Mouse (Mus musculus) stomach, postnatal 0 days (tissue): ENCODE measurements at regions not wholly inside any gene's neighbourhood (a gene's known extent, or its start where the extent isn't known, plus 50 kb on each side); places are given as distances from the start of the nearest gene placed in this dataset.

Experiments used
- ATAC-seq: fragments of 200-750 bp; cut with Nextera tagmentation; 2 replicates; pipeline ENCODE4 v1.8.0; 2017; ENCODE audit not compliant: low FRiP score, low TSS enrichment
- DNase-seq: peaks from one replicate; pipeline ENCODE4 v3.0.0-alpha.2; 2016; ENCODE audit warnings: low spot score
- H3K27ac ChIP-seq: fragments of 300-500 bp; sonication (generic); replicated peaks from 2 replicates; pipeline ENCODE4 v1.5.1; 2014; ENCODE audit warnings: mild to moderate bottlenecking, control low read depth
- H3K27me3 ChIP-seq: fragments of 300-500 bp; sonication (generic); 2 replicates; pipeline ENCODE4 v1.6.1; 2014; ENCODE audit warnings: low read length; ENCODE audit not compliant: control insufficient read depth, insufficient read depth
- H3K36me3 ChIP-seq: fragments of 300-500 bp; sonication (generic); 2 replicates; pipeline ENCODE4 v1.6.1; 2014; ENCODE audit warnings: low read length, mixed read lengths; ENCODE audit not compliant: control insufficient read depth, insufficient read depth
- H3K4me1 ChIP-seq: fragments of 300-500 bp; sonication (generic); replicated peaks from 2 replicates; pipeline ENCODE4 v1.6.1; 2014; ENCODE audit warnings: antibody characterized with exemption; ENCODE audit not compliant: control insufficient read depth, insufficient read depth
- H3K4me2 ChIP-seq: fragments of 300-500 bp; sonication (generic); replicated peaks from 2 replicates; pipeline ENCODE4 v1.6.1; 2014; ENCODE audit warnings: low read depth, mild to moderate bottlenecking, control low read depth, moderate library complexity
- H3K4me3 ChIP-seq: fragments of 300-500 bp; sonication (generic); 2 replicates; pipeline ENCODE4 v1.5.1; 2014; ENCODE audit warnings: low read depth, low read length, control low read depth
- H3K9ac ChIP-seq: fragments of 300-500 bp; sonication (generic); 2 replicates; pipeline ENCODE4 v1.6.1; 2014; ENCODE audit warnings: mild to moderate bottlenecking, low read length, control low read depth, mixed read lengths
- H3K9me3 ChIP-seq: fragments of 300-500 bp; sonication (generic); 2 replicates; pipeline ENCODE4 v1.6.1; 2016; ENCODE audit warnings: low read length; ENCODE audit not compliant: control insufficient read depth
- CTCF ChIP-seq: IDR thresholded peaks from 2 replicates; pipeline ENCODE4 v1.5.1; 2016; ENCODE audit warnings: antibody characterized with exemption, low read depth, mild to moderate bottlenecking, moderate library complexity
- EP300 ChIP-seq: optimal IDR thresholded peaks from 2 replicates; pipeline ENCODE3; 2016; ENCODE audit warnings: antibody characterized with exemption
- WGBS: fragments of 180-500 bp; shearing (Covaris S2); extraction: QIAGEN DNeasy Blood & Tissue Kit; methylation state at CpG from one replicate; pipeline ENCODE4 v1.1.7; 2014; 5-methylcytosine and 5-hydroxymethylcytosine counted together

DNA sequence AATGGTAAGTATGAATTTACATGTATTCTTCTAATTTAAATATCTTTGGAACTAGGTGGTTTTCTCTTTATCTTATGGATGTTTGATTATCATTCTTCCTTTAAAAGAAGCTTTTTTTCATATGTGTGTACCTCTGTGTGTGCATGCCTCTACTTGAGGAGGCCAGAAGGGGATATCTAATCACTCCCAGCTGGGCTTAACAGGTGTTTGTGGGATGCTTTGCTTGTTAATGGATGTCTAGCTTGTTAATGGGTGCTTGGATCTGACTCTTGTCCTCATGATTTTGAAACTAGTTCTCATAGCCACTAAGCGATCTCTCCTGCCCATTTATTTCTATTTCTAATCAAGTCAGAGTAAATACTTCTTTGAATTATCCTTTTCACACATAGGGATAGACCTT lies 408.8 kb upstream of the Meis1 start:
- H3K9me3 ChIP-seq = no peaks in the 10 kb centered on the region
- WGBS = 84% methylated on average over 1 of the region's 1 CpGs
- no peaks in the 10 kb centered on the region for H3K27me3 ChIP-seq
- H3K4me2 ChIP-seq = no peak overlapping the region
- TF ChIP-seq EP300 (no peak), CTCF (no peak)
- no peak for ATAC-seq
- no peak overlapping the region for H3K9ac ChIP-seq
- H3K4me3 ChIP-seq = no peak overlapping the region
- H3K36me3 ChIP-seq = no peaks in the 10 kb centered on the region
- H3K4me1 ChIP-seq = no peaks in the 10 kb centered on the region
- DNase-seq = no peak
- no peak overlapping the region for H3K27ac ChIP-seq

GRCm38 (mm10) chr11:19433680-19434619 lies 415.2 kb upstream of the Meis1 start:
- H3K27me3 ChIP-seq = no peaks in the 10 kb centered on the region
- WGBS = 84% methylated on average over 13 of the region's 13 CpGs
- ATAC-seq (no peak), DNase-seq (no peak)
- H3K4me3 ChIP-seq = no peak overlapping the region
- H3K4me1 ChIP-seq = no peaks in the 10 kb centered on the region
- H3K27ac ChIP-seq = no peak overlapping the region
- no peak overlapping the region for H3K4me2 ChIP-seq
- no peak overlapping the region for H3K9ac ChIP-seq
- no peaks in the 10 kb centered on the region for H3K36me3 ChIP-seq
- TF ChIP-seq EP300 (no peak), CTCF (no peak)
- no peaks in the 10 kb centered on the region for H3K9me3 ChIP-seq

- Histone ChIP-seq H3K4me3 (no peak overlapping the region), H3K27ac (no peak overlapping the region), H3K9me3 (no peaks in the 10 kb centered on the region), H3K4me1 (no peaks in the 10 kb centered on the region), H3K27me3 (no peaks in the 10 kb centered on the region), H3K9ac (no peak overlapping the region), H3K4me2 (no peak overlapping the region), H3K36me3 (no peaks in the 10 kb centered on the region)
- DNase-seq (no peak), ATAC-seq (no peak)
- 78% methylated on average over 5 of the region's 5 CpGs for WGBS
- no peak for TF ChIP-seq EP300
- TF ChIP-seq CTCF = no peak
These were observed 419.6 kb upstream of the Meis1 start for GRCm38 (mm10) chr11:19438385-19438784.

DNA sequence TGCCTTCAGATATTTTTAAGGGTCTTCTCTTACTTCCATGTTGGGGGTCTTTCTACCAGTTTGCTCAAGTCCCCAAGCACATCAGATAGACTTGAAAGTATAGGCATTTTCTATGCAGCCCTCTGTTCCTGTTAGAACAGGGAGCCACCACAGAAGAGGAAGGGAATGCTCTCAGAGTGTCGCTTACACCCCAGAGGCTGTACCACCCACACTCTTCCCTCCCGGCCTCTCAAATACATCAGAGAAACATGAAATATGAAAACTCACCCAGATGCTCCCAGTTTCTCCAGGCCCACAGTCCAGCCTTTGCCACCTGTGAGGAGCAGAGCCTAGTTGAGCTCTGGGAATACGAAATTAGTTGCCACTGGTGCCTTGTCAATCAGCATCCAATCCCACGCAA lies 423.2 kb upstream of the Meis1 start:
- TF ChIP-seq EP300 = no peak
- TF ChIP-seq CTCF = no peak
- no peak overlapping the region for H3K9ac ChIP-seq

DNA sequence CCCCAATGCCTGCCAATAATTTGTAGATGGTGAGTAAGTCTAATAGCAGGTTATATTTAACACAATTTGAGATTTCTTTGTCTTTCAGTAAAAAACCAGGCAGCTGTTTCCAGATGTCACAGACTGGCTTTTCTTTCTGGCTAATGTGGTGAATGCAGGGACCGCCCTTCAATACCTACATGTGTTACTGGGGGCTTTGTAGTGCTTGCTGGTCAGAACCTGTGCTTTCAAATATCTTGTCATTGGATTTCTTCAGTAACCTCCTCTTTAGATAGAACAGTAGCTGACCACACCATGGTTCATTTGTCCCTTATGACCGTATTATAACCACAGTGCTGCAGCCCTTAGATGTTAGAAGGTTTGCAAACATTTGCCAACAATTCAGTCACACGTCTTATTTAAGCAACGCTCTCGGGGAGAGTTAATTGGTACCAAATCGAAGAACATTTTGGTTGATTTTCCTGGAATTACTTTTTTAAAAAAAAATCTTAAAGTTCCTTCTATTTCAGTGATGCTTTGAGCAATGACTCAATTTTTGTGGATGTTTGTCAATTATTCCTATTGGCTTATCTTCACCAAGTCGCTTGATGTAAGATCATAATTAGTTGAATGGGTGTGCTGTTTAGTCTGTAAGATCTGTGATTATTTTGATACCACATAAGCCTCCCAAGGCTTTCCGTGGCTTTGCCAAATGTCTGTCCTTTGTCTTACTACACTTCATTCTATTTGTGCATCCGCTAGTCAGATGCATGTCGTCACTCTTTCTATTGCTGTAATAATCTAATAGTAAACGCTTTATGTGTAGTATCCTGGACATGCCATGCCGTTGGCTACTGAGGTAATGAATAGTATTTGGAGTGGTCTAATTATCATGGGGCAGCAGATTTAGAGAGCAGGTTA lies 436.9 kb upstream of the Meis1 start:
- H3K9me3 ChIP-seq = no peaks in the 10 kb centered on the region
- no peak for DNase-seq
- ATAC-seq = no peak
- WGBS = 84% methylated on average over 12 of the region's 12 CpGs
- no peak overlapping the region for H3K27ac ChIP-seq
- no peak for TF ChIP-seq EP300
- TF ChIP-seq CTCF = no peak
- H3K4me3 ChIP-seq = no peak overlapping the region
- no peaks in the 10 kb centered on the region for H3K27me3 ChIP-seq
- H3K9ac ChIP-seq = no peak overlapping the region
- H3K4me1 ChIP-seq = no peaks in the 10 kb centered on the region
- no peak overlapping the region for H3K4me2 ChIP-seq
- no peaks in the 10 kb centered on the region for H3K36me3 ChIP-seq

More for the DNA sequence above, 423.2 kb upstream of the Meis1 start:
- WGBS = 84% methylated on average over 4 of the region's 4 CpGs
- DNase-seq (no peak), ATAC-seq (no peak)
- Histone ChIP-seq H3K4me3 (no peak overlapping the region), H3K27me3 (no peaks in the 10 kb centered on the region), H3K4me1 (no peaks in the 10 kb centered on the region), H3K27ac (no peak overlapping the region), H3K9me3 (no peaks in the 10 kb centered on the region), H3K36me3 (no peaks in the 10 kb centered on the region), H3K4me2 (no peak overlapping the region)

- Histone ChIP-seq H3K27ac (no peak overlapping the region), H3K4me1 (no peaks in the 10 kb centered on the region), H3K27me3 (no peaks in the 10 kb centered on the region), H3K9ac (no peak overlapping the region), H3K9me3 (no peaks in the 10 kb centered on the region), H3K4me3 (no peak overlapping the region), H3K4me2 (no peak overlapping the region), H3K36me3 (no peaks in the 10 kb centered on the region)
- no peak for ATAC-seq
- TF ChIP-seq EP300 = no peak
- TF ChIP-seq CTCF = no peak
- 82% methylated on average over 1 of the region's 1 CpGs for WGBS
- DNase-seq = no peak
These were observed 437.8 kb upstream of the Meis1 start for GRCm38 (mm10) chr11:19456577-19456976.
